In the genomic region with DNA sequence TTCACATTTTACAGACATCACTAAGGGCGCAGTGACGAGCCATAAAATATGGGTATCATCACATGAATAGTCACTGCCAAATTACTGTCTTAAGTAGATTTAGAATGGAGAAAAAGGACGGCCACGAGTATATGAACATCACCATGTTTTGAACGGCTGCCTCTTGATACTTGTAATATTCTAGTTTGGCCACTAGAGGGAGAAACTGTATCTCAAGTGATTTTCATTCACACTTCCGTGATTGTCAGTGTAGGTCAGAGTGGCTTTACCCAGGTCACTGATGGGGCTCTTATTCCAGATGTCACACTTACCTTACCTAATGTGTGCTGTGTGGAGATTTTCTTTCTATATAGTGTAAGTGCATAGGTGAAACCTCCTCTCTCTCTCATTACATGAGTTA, we compare ENCODE assay signal across 10 mouse cellular contexts. TPM values are rescaled to one million over a fixed set of nuclear protein-coding genes. Genes with fewer than 3 reads are reported as not detected.
DNase-seq lines count a peak whose midpoint lies in the region; ATAC-seq and TF ChIP-seq lines count a peak whose summit lies in the region.
"Had no signal": no experiment of that assay in that cellular context is flagged by ENCODE, and none has a peak within 500 bp of the region (broad histone marks: within the 10 kb centered on the region; RNA-seq: fewer than 3 reads in every experiment).

No protein-coding gene starts in this region.

- no peaks in the 10 kb centered on the region for H3K9me3 ChIP-seq in limb, embryonic 11.5 days (ENCODE audit: control insufficient read depth, low read length)
- H3K9me3 ChIP-seq in limb, embryonic 10.5 days (replicated peaks): no peaks in the 10 kb centered on the region
- H3K9me3 ChIP-seq: embryonic facial prominence, embryonic 12.5 days; neural tube, embryonic 13.5 days had no signal

- H3K27ac ChIP-seq in limb, embryonic 11.5 days (replicated peaks; ENCODE audit: low read depth, low read length): no peak overlapping the region
- no peak overlapping the region for H3K27ac ChIP-seq in limb, embryonic 10.5 days
- H3K27ac ChIP-seq: embryonic facial prominence, embryonic 12.5 days; neural tube, embryonic 13.5 days had no signal

- no peak overlapping the region for H3K9ac ChIP-seq in limb, embryonic 11.5 days (ENCODE audit: low read length)
- H3K9ac ChIP-seq: embryonic facial prominence, embryonic 12.5 days; neural tube, embryonic 13.5 days had no signal

- no peaks in the 10 kb centered on the region for H3K79me2 ChIP-seq in myocyte (ENCODE audit: control insufficient read depth, insufficient read depth)

- no peak overlapping the region for H3ac ChIP-seq in myocyte (ENCODE audit: control insufficient read depth, insufficient read length)

- no peak for ATAC-seq in limb, embryonic 11.5 days (ENCODE audit: insufficient number of reproducible peaks, low FRiP score, low TSS enrichment, low read depth)

- TF ChIP-seq POLR2A in myocyte (IDR thresholded peaks at IDR 0.05; ENCODE audit: insufficient read length, low read depth): no peak

- no peak overlapping the region for H3K4me2 ChIP-seq in limb, embryonic 11.5 days (ENCODE audit: low read depth, severe bottlenecking)
- H3K4me2 ChIP-seq in myocyte (ENCODE audit: low read depth): peak overlapping the region; percentile 4
- H3K4me2 ChIP-seq: embryonic facial prominence, embryonic 12.5 days; neural tube, embryonic 13.5 days had no signal

- H3K27me3 ChIP-seq in limb, embryonic 11.5 days (ENCODE audit: control insufficient read depth, insufficient read depth, low read length): no peaks in the 10 kb centered on the region
- peaks cover 22% of the 10 kb centered on the region for H3K27me3 ChIP-seq in limb, embryonic 10.5 days (ENCODE audit: low read depth, poor library complexity, severe bottlenecking)
- H3K27me3 ChIP-seq in myocyte (ENCODE audit: control insufficient read depth, insufficient read depth, insufficient read length): no peaks in the 10 kb centered on the region
- H3K27me3 ChIP-seq: embryonic facial prominence, embryonic 12.5 days had no signal

- H3K4me3 ChIP-seq in limb, embryonic 11.5 days (ENCODE audit: low read depth, low read length): no peak overlapping the region
- H3K4me3 ChIP-seq in limb, embryonic 10.5 days: no peak overlapping the region
- H3K4me3 ChIP-seq in myocyte: no peak overlapping the region
- H3K4me3 ChIP-seq: embryonic facial prominence, embryonic 12.5 days; neural tube, embryonic 13.5 days had no signal

- 11% methylated on average over 6 of the region's 6 CpGs for WGBS in limb, embryonic 11.5 days
- WGBS in limb, embryonic 10.5 days: 12% methylated on average over 6 of the region's 6 CpGs

- no peaks in the 10 kb centered on the region for H3K36me3 ChIP-seq in limb, embryonic 11.5 days (ENCODE audit: control insufficient read depth, insufficient read depth, low read length)
- H3K36me3 ChIP-seq in limb, embryonic 10.5 days: no peaks in the 10 kb centered on the region
- H3K36me3 ChIP-seq in myocyte (ENCODE audit: control insufficient read depth, insufficient read depth): no peaks in the 10 kb centered on the region
- H3K36me3 ChIP-seq: embryonic facial prominence, embryonic 12.5 days; neural tube, embryonic 13.5 days had no signal

- 0 out of 2 replicates have a peak, but pooled peaks cover 7% of the 10 kb centered on the region for H3K4me1 ChIP-seq in limb, embryonic 11.5 days (ENCODE audit: control insufficient read depth, insufficient read depth, low read length)
- peaks cover 27% of the 10 kb centered on the region for H3K4me1 ChIP-seq in limb, embryonic 10.5 days

- peak; percentile 33 for DNase-seq in cerebellum, adult 8-10 months
- no peak for DNase-seq in cerebellum, adult 11-12 months
- peak; percentile 21 for DNase-seq in limb, embryonic 11.5 days (ENCODE audit: low spot score)
- no peak for DNase-seq in limb, embryonic 10.5 days (ENCODE audit: low spot score)
- peak; percentile 36 for DNase-seq in c-Kit-positive CD71-positive TER-119-positive erythroid progenitor cells, embryonic 14.5 days (ENCODE audit: low spot score)
- DNase-seq in adrenal gland, adult 18-20 months (ENCODE audit: low spot score in 2 of 2): no peak
- no peak for DNase-seq in spleen, postnatal 14 days (ENCODE audit: low spot score in 2 of 2)

TF ChIP-seq in myocyte, 11 proteins besides CTCF, POLR2A, EP300 and RAD21:
- no peak for TF ChIP-seq MYOG (IDR thresholded peaks at IDR 0.05; ENCODE audit: control insufficient read depth in 1 of 3, insufficient read depth in 1 of 3, insufficient read length in 2 of 3, low read depth in 2 of 3)

RNA-seq across cellular contexts. Expression of a gene that starts 3.1 kb away (rescaled TPM):
- 1.1 and 1.7 TPM in 2 replicates for polyA plus RNA-seq in limb, embryonic 11.5 days (2014; fragmentation: Nextera tagmentation; extraction: Ambion mirVana)
- polyA plus RNA-seq in limb, embryonic 10.5 days (2016; fragmentation: Nextera tagmentation; extraction: Ambion mirVana): 0.72 and 1.1 TPM in 2 replicates
- polyA plus RNA-seq in myocyte (2012; fragmentation: generic; extraction: Trizol): 4.1 TPM
- 10 to 100 TPM; 13.5 to 28.2 TPM for total RNA-seq in adrenal gland, adult 18-20 months (2021)

RNA-seq across cellular contexts. Expression of a gene that starts 28.0 kb away (rescaled TPM):
- polyA plus RNA-seq in limb, embryonic 11.5 days (2014; fragmentation: Nextera tagmentation; extraction: Ambion mirVana): 106 and 114 TPM in 2 replicates
- 80.6 and 86.0 TPM in 2 replicates for polyA plus RNA-seq in limb, embryonic 10.5 days (2016; fragmentation: Nextera tagmentation; extraction: Ambion mirVana)
- 70.7 TPM for polyA plus RNA-seq in myocyte (2012; fragmentation: generic; extraction: Trizol)
- total RNA-seq in adrenal gland, adult 18-20 months (2021): 100 to 1,000 TPM; 469 to 611 TPM

Comparison
In these comparisons a context has a peak if more than half of its experiments do, and no peak if none do; other contexts are left out.
1. DNase-seq: peak in cerebellum, adult 8-10 months (single experiment), limb, embryonic 11.5 days (single experiment) and c-Kit-positive CD71-positive TER-119-positive erythroid progenitor cells, embryonic 14.5 days (single experiment); none in cerebellum, adult 11-12 months (single experiment), limb, embryonic 10.5 days (single experiment), adrenal gland, adult 18-20 months (0 of 2) and spleen, postnatal 14 days (0 of 2).